Mouse (Mus musculus) kidney, adult 2 months (tissue): ENCODE measurements at regions not wholly inside any gene's neighbourhood (a gene's known extent, or its start where the extent isn't known, plus 50 kb on each side); places are given as distances from the start of the nearest gene placed in this dataset.

ENCODE experiments used
- CTCF ChIP-seq: fragments of 200-500 bp; conservative IDR thresholded peaks from 2 replicates; pipeline ENCODE4 v1.5.1; 2011; ENCODE audit warnings: low read depth, mild to moderate bottlenecking, control low read depth, low read length, moderate library complexity, mixed read lengths; ENCODE audit not compliant: insufficient read depth, insufficient read length
- POLR2A ChIP-seq: fragments of 200-500 bp; IDR thresholded peaks from one replicate; pipeline ENCODE4 v1.6.1; 2011; ENCODE audit warnings: low read depth, low read length, control low read depth

- no peak for TF ChIP-seq CTCF
- TF ChIP-seq POLR2A = no peak
These were observed 72.3 kb upstream of the Cpne4 start for GRCm38 (mm10) chr9:104474831-104475230.
